Mouse (Mus musculus): ENCODE measurements around the gene Ap3b2. TPM values are rescaled to one million over a fixed set of nuclear protein-coding genes. Genes with fewer than 3 reads are reported as not detected.

Ap3b2 gene
- polyA plus RNA-seq, 1 experiment from 2014 or later: 1.1 TPM

DNA sequence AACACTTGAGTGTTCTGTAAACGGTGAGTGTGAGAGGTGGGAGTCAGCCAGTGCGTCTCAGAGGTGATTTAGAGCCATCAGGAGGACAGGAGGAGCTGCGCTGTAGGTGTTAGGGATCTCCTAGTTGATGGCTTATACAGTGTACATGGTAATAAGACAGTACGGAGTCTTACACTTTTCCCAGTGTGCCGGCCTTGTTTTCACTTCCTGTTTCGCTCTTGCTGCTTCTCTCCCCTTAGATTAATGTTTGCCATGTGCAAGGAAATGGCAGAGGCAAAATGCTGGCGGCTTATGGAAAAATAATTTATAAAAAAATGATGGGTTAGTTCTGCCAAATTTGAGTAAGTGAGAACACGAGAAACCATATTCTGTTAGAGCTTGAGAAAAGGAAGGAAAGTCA is 35.2 kb upstream of the Ap3b2 start:
- peaks cover under 1% of the 10 kb centered on the region; the same call in 1 of the 2 replicates for H3K9me3 ChIP-seq (ENCODE audit: control insufficient read depth, low read length)
- no peak for DNase-seq (ENCODE audit: low spot score)
- H3K4me3 ChIP-seq (ENCODE audit: low read depth, low read length): no peak overlapping the region
- H3K36me3 ChIP-seq (ENCODE audit: control insufficient read depth, insufficient read depth, low read length): peaks cover 34% of the 10 kb centered on the region
- H3K4me1 ChIP-seq (replicated peaks; ENCODE audit: control insufficient read depth, insufficient read depth, low read length): peaks cover 10% of the 10 kb centered on the region
- no peaks in the 10 kb centered on the region for H3K27me3 ChIP-seq (replicated peaks; ENCODE audit: control insufficient read depth, insufficient read depth, low read length)
- H3K9ac ChIP-seq (ENCODE audit: low read depth, low read length): no peak overlapping the region
- H3K4me2 ChIP-seq: no peak overlapping the region
- 90% methylated on average over 8 of the region's 8 CpGs for WGBS
- H3K27ac ChIP-seq (ENCODE audit: low read depth, low read length): no peak overlapping the region
- no peak for ATAC-seq (replicated peaks; ENCODE audit: low FRiP score)

DNA sequence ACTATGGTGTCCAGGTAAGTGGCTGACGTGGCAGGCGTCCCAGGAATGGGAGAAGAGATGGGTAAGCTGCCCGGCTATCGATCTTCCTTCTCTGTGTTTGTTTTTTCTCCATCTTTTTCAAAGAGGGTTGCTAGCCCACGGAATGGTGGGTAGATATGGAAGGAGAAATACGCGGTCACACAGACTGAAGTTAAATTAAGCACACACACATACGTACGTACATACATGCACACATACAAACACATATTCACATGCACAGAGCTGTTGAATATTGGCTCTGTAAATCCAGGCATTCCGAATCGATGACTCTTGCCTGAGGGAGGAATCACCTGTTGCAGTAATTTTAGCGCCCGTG is 29.9 kb upstream of the Ap3b2 start:
- H3K36me3 ChIP-seq (ENCODE audit: control insufficient read depth, insufficient read depth, low read length): peaks cover 7% of the 10 kb centered on the region; the same call in 1 of the 2 replicates
- peaks cover 14% of the 10 kb centered on the region for H3K4me1 ChIP-seq (replicated peaks; ENCODE audit: control insufficient read depth, insufficient read depth, low read length)
- H3K4me3 ChIP-seq (ENCODE audit: low read depth, low read length): peak overlapping the region; percentile 70
- no peaks in the 10 kb centered on the region for H3K27me3 ChIP-seq (replicated peaks; ENCODE audit: control insufficient read depth, insufficient read depth, low read length)
- peak overlapping the region; percentile 80 for H3K9ac ChIP-seq (ENCODE audit: low read depth, low read length)
- DNase-seq (ENCODE audit: low spot score) (no peak), ATAC-seq (replicated peaks; ENCODE audit: low FRiP score) (no peak)
- 11% methylated on average over 13 of the region's 13 CpGs for WGBS
- H3K9me3 ChIP-seq (ENCODE audit: control insufficient read depth, low read length): no peaks in the 10 kb centered on the region
- peak overlapping the region; percentile 86 for H3K4me2 ChIP-seq
- peak overlapping the region; percentile 78; the same call in 1 of the 2 replicates for H3K27ac ChIP-seq (ENCODE audit: low read depth, low read length)

DNA sequence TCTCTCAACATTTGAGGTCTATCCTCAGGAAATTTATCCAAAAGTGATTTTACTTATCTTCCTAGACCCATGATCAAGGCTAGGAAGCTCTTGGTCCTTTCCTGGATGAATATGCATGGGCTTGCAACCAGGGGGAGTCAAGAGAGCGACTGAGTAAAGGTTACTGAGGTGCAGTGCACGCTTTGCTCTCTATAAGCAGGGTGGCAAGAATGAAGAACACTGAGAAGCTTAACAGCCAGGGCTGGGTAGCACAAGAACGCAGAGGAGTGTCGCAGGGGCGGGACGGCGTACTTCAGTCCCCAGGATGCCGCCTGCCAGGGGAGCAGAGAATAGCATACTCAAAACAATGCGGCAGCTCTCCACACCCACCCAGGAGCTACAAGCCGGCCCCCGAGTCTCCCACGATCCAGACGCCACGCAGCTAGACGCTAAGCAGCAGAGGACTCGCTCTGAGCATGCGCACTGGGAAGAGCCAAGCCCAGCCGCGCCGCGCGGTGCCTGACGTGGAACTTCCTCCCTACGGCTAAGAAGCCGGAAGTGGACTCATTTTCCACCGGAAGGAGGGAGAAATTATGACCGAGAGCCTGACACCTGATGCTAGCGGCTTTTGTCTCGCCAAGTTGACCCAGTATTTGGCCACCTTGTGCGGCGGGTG is 29.4 kb upstream of the Ap3b2 start:
- peak overlapping the region; percentile 70 for H3K4me3 ChIP-seq (ENCODE audit: low read depth, low read length)
- peak overlapping the region; percentile 78 for H3K27ac ChIP-seq (ENCODE audit: low read depth, low read length)
- H3K9me3 ChIP-seq (ENCODE audit: control insufficient read depth, low read length): no peaks in the 10 kb centered on the region
- ATAC-seq (replicated peaks; ENCODE audit: low FRiP score): peak; percentile 97
- H3K4me2 ChIP-seq: peak overlapping the region; percentile 86
- peaks cover 14% of the 10 kb centered on the region for H3K4me1 ChIP-seq (replicated peaks; ENCODE audit: control insufficient read depth, insufficient read depth, low read length)
- 0 out of 2 replicates have a peak, but pooled peaks cover 7% of the 10 kb centered on the region for H3K36me3 ChIP-seq (ENCODE audit: control insufficient read depth, insufficient read depth, low read length)
- under 1% methylated on average over 31 of the region's 31 CpGs for WGBS
- peak; percentile 91 for DNase-seq (ENCODE audit: low spot score)
- peak overlapping the region; percentile 80 for H3K9ac ChIP-seq (ENCODE audit: low read depth, low read length)
- no peaks in the 10 kb centered on the region for H3K27me3 ChIP-seq (replicated peaks; ENCODE audit: control insufficient read depth, insufficient read depth, low read length)

DNA sequence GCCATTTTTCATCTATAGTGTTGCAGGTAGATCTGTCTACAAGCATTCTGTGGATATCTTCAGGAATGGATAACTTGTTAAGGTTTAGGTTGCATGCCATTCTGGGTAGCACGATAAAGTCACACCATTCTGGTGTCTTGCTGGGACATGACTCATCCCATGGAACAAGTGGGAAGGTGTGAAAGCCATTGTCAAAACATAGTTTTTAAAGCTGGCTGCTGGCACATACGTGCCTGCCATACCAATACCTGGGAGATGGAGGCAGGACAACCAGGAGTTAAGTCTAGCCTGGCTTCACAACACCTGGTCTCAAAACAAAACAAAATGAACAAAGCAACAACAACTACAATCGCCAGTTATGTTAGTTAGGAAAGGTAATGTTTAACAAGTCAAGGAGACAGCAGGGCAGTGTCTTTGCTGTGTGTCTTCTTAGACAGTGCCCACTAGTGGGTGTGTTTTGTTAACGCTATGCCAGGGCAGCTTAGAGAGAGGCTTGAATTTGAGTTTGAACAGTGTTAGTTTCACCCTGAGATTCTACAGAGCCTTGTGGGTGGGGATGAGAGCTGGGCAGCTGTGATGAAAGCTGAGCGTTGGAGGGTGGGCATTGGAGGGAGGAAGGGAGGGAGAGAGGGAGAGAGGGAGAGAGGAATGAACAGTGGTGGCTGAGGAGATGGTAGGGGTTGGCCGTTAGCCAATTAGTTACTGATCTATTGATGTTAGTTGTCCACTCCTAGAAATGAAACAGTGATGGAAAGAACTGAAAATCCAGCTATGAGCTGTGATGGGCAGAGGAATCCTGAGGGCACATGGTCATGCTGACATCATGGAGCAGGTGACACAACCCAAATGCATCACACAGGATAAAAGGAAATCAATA is 22.7 kb upstream of the Ap3b2 start:
- H3K9ac ChIP-seq (ENCODE audit: low read depth, low read length): no peak overlapping the region
- WGBS: 60% methylated on average over 6 of the region's 6 CpGs

DNA sequence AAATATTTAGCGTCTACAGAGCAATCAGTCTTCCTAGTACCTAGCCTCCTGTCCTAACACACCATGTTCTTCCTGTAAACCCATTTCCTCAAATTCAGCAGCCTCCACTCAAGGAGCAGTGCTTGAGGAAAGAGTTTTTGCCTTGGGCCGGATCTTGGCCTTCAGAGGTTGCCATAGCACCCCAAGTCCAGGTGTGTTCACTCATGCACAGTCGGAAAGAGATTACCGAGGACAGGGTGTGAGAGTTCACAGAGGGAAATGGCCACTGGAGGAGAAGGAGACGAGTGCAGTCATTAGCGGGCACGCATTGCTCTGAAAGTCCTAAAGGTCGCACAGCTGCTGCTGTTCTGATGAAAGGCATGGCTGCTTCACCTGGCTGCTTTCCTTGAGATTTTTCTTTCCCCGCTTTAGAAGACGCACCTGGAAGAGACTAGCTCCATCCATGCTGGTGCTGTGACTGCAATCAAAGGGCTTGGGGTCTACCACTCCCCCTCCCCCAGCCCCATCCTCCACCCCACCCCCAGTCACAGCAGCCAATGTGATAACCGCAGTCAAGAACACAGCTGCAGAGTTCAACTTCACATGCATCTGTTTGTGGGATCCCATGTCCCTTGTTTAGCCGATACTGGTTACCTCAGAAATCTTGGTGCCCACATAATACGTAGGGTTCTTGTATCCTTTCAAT is 21.3 kb upstream of the Ap3b2 start:
- Histone ChIP-seq H3K4me2 (no peak overlapping the region), H3K4me1 (replicated peaks; ENCODE audit: control insufficient read depth, insufficient read depth, low read length) (no peaks in the 10 kb centered on the region), H3K27me3 (replicated peaks; ENCODE audit: control insufficient read depth, insufficient read depth, low read length) (0 out of 2 replicates have a peak, but pooled peaks cover 2% of the 10 kb centered on the region), H3K27ac (ENCODE audit: low read depth, low read length) (no peak overlapping the region), H3K9me3 (ENCODE audit: control insufficient read depth, low read length) (no peaks in the 10 kb centered on the region), H3K4me3 (ENCODE audit: low read depth, low read length) (no peak overlapping the region), H3K9ac (ENCODE audit: low read depth, low read length) (no peak overlapping the region), H3K36me3 (ENCODE audit: control insufficient read depth, insufficient read depth, low read length) (no peaks in the 10 kb centered on the region)
- no peak for DNase-seq (ENCODE audit: low spot score)
- WGBS: 56% methylated on average over 13 of the region's 13 CpGs
- no peak for ATAC-seq (replicated peaks; ENCODE audit: low FRiP score)

More for the DNA sequence above, 22.7 kb upstream of the Ap3b2 start:
- Histone ChIP-seq H3K27me3 (replicated peaks; ENCODE audit: control insufficient read depth, insufficient read depth, low read length) (0 out of 2 replicates have a peak, but pooled peaks cover 2% of the 10 kb centered on the region), H3K36me3 (ENCODE audit: control insufficient read depth, insufficient read depth, low read length) (no peaks in the 10 kb centered on the region), H3K27ac (ENCODE audit: low read depth, low read length) (no peak overlapping the region), H3K9me3 (ENCODE audit: control insufficient read depth, low read length) (no peaks in the 10 kb centered on the region), H3K4me3 (ENCODE audit: low read depth, low read length) (no peak overlapping the region), H3K4me2 (no peak overlapping the region), H3K4me1 (replicated peaks; ENCODE audit: control insufficient read depth, insufficient read depth, low read length) (no peaks in the 10 kb centered on the region)
- ATAC-seq (replicated peaks; ENCODE audit: low FRiP score): no peak
- no peak for DNase-seq (ENCODE audit: low spot score)

DNA sequence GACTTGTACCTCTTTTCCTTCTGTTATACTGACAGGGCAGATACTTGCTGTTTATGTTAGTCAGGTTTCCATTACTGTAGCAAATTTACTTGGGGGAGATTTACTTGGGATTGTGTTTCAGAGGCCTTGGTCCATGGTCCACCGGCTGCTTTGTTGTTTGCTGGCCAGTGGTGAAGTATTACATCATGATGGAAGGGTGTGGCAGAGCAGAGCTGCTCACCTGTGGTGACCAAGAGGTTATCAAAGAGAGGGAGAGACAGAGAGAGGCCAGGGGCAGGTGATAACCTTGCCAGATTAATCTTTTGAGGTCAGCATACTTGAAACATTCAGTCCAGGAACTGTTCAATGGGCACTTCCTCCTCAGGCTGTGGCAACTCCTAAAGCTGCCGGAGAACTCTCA is 7.3 kb upstream of the Ap3b2 start:
- Histone ChIP-seq H3K4me2 (no peak overlapping the region), H3K27ac (ENCODE audit: low read depth, low read length) (no peak overlapping the region), H3K27me3 (replicated peaks; ENCODE audit: control insufficient read depth, insufficient read depth, low read length) (no peaks in the 10 kb centered on the region; the same call in 1 of the 2 replicates), H3K9ac (ENCODE audit: low read depth, low read length) (no peak overlapping the region), H3K9me3 (ENCODE audit: control insufficient read depth, low read length) (no peaks in the 10 kb centered on the region), H3K4me3 (ENCODE audit: low read depth, low read length) (no peak overlapping the region), H3K4me1 (replicated peaks; ENCODE audit: control insufficient read depth, insufficient read depth, low read length) (no peaks in the 10 kb centered on the region), H3K36me3 (ENCODE audit: control insufficient read depth, insufficient read depth, low read length) (no peaks in the 10 kb centered on the region)
- 70% methylated on average over 2 of the region's 2 CpGs for WGBS
- ATAC-seq (replicated peaks; ENCODE audit: low FRiP score) (no peak), DNase-seq (ENCODE audit: low spot score) (no peak)

DNA sequence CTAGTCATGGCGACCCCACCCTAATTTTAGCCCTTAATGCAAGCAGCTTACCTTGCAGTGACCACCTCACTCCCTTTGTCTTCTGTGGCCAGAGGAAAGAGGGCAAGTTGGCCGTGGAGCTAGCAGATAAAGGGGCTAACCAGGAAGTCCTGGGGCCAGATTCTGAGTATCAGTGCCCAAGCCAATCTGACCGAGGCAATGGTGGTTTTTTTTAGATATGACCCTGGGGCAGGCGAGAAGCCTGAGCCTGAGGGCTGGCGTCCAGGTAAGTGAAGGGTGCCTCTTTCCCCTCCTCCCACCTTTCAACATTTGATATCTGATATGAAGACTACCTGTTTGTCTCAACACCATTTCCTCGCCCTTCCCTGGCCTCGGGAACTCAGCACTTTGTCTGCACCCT is 4.5 kb upstream of the Ap3b2 start, which contains the start of gene BC048679:
Gene BC048679 (minus strand): TSS at position 101 of the 400 bp plus-strand sequence.
- WGBS: 44% methylated on average over 7 of the region's 7 CpGs
- Histone ChIP-seq H3K36me3 (ENCODE audit: control insufficient read depth, insufficient read depth, low read length) (no peaks in the 10 kb centered on the region), H3K4me3 (ENCODE audit: low read depth, low read length) (no peak within 1 kb of the TSS), H3K4me2 (no peak within 1 kb of the TSS), H3K4me1 (replicated peaks; ENCODE audit: control insufficient read depth, insufficient read depth, low read length) (no peaks in the 10 kb centered on the region), H3K9ac (ENCODE audit: low read depth, low read length) (no peak within 1 kb of the TSS), H3K27ac (ENCODE audit: low read depth, low read length) (no peak within 1 kb of the TSS), H3K9me3 (ENCODE audit: control insufficient read depth, low read length) (no peaks in the 10 kb centered on the region), H3K27me3 (replicated peaks; ENCODE audit: control insufficient read depth, insufficient read depth, low read length) (peaks cover 19% of the 10 kb centered on the region)
- no peak for DNase-seq (ENCODE audit: low spot score)
- ATAC-seq (replicated peaks; ENCODE audit: low FRiP score): no peak

DNA sequence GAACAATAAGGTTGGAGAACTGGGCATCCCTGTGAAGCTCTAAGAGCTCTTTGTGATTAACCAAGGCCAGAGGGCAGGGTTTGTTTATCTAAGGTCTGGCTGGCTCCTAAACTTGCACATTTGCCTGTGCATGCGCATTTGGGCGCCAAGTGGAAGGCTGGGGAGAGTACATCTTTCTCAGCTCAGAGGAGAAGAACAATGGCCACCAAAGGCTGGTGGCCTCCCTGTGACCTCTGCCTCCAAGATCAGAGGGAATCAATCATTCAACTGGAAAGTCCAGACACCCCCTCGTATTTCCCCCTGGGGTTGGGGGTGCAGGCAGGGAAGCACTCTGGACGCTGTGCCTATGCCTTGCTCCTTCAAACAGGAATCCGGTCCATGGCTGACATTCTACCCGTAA is 3.4 kb upstream of the Ap3b2 start:
- DNase-seq (ENCODE audit: low spot score) (no peak), ATAC-seq (replicated peaks; ENCODE audit: low FRiP score) (no peak)
- Histone ChIP-seq H3K9me3 (ENCODE audit: control insufficient read depth, low read length) (no peaks in the 10 kb centered on the region), H3K4me2 (no peak overlapping the region), H3K27ac (ENCODE audit: low read depth, low read length) (no peak overlapping the region), H3K27me3 (replicated peaks; ENCODE audit: control insufficient read depth, insufficient read depth, low read length) (peaks cover 30% of the 10 kb centered on the region), H3K9ac (ENCODE audit: low read depth, low read length) (no peak overlapping the region), H3K4me3 (ENCODE audit: low read depth, low read length) (no peak overlapping the region), H3K4me1 (replicated peaks; ENCODE audit: control insufficient read depth, insufficient read depth, low read length) (no peaks in the 10 kb centered on the region), H3K36me3 (ENCODE audit: control insufficient read depth, insufficient read depth, low read length) (no peaks in the 10 kb centered on the region)
- WGBS: 53% methylated on average over 6 of the region's 6 CpGs

All from liver, embryonic 11.5 days (tissue).